Mouse (Mus musculus) embryonic facial prominence, embryonic 13.5 days (tissue): ENCODE data around the gene Nudt16l1. TPM values are rescaled to one million over a fixed set of nuclear protein-coding genes. Genes with fewer than 3 reads are reported as not detected.

Experiments used
- ATAC-seq: fragments of 200-750 bp; cut with Nextera tagmentation; 2 replicates; pipeline ENCODE4 v1.8.0; 2017; ENCODE audit warnings: low read depth; ENCODE audit not compliant: insufficient number of reproducible peaks, insufficient read depth, low FRiP score, low TSS enrichment
- H3K27ac ChIP-seq: fragments of 300-500 bp; sonication (generic); 2 replicates; pipeline ENCODE4 v1.5.1; 2015; ENCODE audit warnings: moderate library complexity, mild to moderate bottlenecking, inconsistent platforms
- H3K27me3 ChIP-seq: fragments of 300-500 bp; sonication (generic); 2 replicates; pipeline ENCODE4 v1.6.1; 2015; ENCODE audit warnings: mild to moderate bottlenecking, inconsistent platforms
- H3K36me3 ChIP-seq: fragments of 300-500 bp; sonication (generic); 2 replicates; pipeline ENCODE4 v1.6.1; 2015; ENCODE audit warnings: mild to moderate bottlenecking, inconsistent platforms
- H3K4me1 ChIP-seq: fragments of 300-500 bp; sonication (generic); 2 replicates; pipeline ENCODE4 v1.6.1; 2015; ENCODE audit warnings: inconsistent platforms
- H3K4me2 ChIP-seq: fragments of 300-500 bp; sonication (generic); 2 replicates; pipeline ENCODE4 v1.6.1; 2015; ENCODE audit warnings: moderate library complexity, mild to moderate bottlenecking, inconsistent platforms
- H3K4me3 ChIP-seq: fragments of 300-500 bp; sonication (generic); 2 replicates; pipeline ENCODE4 v1.5.1; 2015; ENCODE audit warnings: mild to moderate bottlenecking, inconsistent platforms
- H3K9ac ChIP-seq: fragments of 300-500 bp; sonication (generic); 2 replicates; pipeline ENCODE4 v1.6.1; 2015; ENCODE audit warnings: mild to moderate bottlenecking, inconsistent platforms
- H3K9me3 ChIP-seq: fragments of 300-500 bp; sonication (generic); 2 replicates; pipeline ENCODE4 v1.6.1; 2016; ENCODE audit warnings: inconsistent platforms
- WGBS: fragments of 180-500 bp; shearing (Covaris S2); methylation state at CpG from one replicate; pipeline ENCODE4 v1.1.7; 2015; ENCODE audit warnings: mixed read lengths; 5-methylcytosine and 5-hydroxymethylcytosine counted together
- polyA plus RNA-seq: library from polyadenylated mRNA; unstranded; fragments of >200 nt; fragmentation: Nextera tagmentation; extraction: Ambion mirVana; gene quantifications from 2 replicates; pipeline ENCODE4 v1.2.1, GENCODE M21; 2015

Gene Nudt16l1
- polyA plus RNA-seq, 1 experiment from 2014 or later = 179 TPM

- 94% methylated on average over 3 of the region's 3 CpGs for WGBS
- no peak overlapping the region for H3K27ac ChIP-seq
- no peak for ATAC-seq
Observed at GRCm38 (mm10) chr16:4904878-4905277, 33.7 kb upstream of the Nudt16l1 start.

GRCm38 (mm10) chr16:4905591-4905990, 33.0 kb upstream of the Nudt16l1 start:
- 16% methylated on average over 1 of the region's 1 CpGs for WGBS
- H3K4me2 ChIP-seq = no peak overlapping the region
- no peaks in the 10 kb centered on the region for H3K27me3 ChIP-seq
- no peak overlapping the region for H3K4me3 ChIP-seq
- peaks cover 25% of the 10 kb centered on the region for H3K4me1 ChIP-seq
- H3K27ac ChIP-seq = no peak overlapping the region
- no peak for ATAC-seq
- no peaks in the 10 kb centered on the region for H3K9me3 ChIP-seq
- peaks cover 29% of the 10 kb centered on the region for H3K36me3 ChIP-seq
- no peak overlapping the region for H3K9ac ChIP-seq

More at GRCm38 (mm10) chr16:4904878-4905277, 33.7 kb upstream of the Nudt16l1 start:
- peak overlapping the region; percentile 21; the same call in 1 of the 2 replicates for H3K9ac ChIP-seq
- H3K4me2 ChIP-seq = no peak overlapping the region
- no peaks in the 10 kb centered on the region for H3K9me3 ChIP-seq
- H3K4me3 ChIP-seq = no peak overlapping the region
- H3K4me1 ChIP-seq = peaks cover 25% of the 10 kb centered on the region
- peaks cover 23% of the 10 kb centered on the region for H3K36me3 ChIP-seq
- no peaks in the 10 kb centered on the region for H3K27me3 ChIP-seq

DNA sequence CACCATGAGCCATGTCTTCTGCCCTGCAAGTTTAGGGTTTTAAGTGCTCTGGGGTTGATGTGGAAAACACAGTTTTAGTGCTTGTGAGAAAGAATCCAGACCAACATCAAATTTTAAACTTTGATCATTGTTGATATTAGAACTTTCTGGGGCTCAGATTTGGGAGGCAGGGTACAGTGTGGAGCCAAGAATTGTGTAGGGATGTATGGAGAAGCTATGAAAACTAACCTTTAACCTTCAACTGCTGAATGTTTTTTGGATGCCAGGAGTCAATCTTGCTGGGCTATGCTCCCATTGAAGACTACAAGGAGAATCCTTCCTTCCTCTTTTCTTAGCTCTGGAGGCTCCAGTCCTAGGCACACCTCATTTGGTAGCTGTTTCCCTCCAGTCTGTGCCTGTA, 32.0 kb upstream of the Nudt16l1 start:
- Histone ChIP-seq H3K9ac (no peak overlapping the region), H3K27me3 (no peaks in the 10 kb centered on the region), H3K27ac (no peak overlapping the region), H3K9me3 (no peaks in the 10 kb centered on the region), H3K4me1 (peaks cover 21% of the 10 kb centered on the region), H3K4me3 (no peak overlapping the region), H3K36me3 (peaks cover 39% of the 10 kb centered on the region), H3K4me2 (no peak overlapping the region)
- ATAC-seq = no peak

DNA sequence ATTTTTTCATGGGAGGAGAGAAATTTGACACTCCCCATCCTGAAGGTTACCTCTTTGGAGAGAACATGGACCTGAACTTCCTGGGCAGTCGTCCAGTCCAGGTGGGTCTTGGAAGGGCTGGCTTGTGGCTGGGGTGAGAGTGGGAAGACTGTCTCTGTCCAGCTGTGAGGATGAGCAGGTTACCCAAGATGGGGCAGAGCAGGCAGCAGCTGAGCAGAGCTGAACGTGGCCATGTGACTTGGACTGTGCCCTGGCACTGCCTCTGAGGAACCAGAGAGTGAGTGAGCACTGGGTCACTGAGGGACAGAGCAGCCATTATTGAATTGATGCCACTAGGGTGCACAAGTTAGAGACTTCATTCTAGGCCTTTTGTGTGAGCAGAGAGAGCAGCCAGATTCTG, 31.2 kb upstream of the Nudt16l1 start:
- no peak overlapping the region for H3K9ac ChIP-seq

GRCm38 (mm10) chr16:4907972-4908371, 30.6 kb upstream of the Nudt16l1 start:
- Histone ChIP-seq H3K4me3 (no peak overlapping the region), H3K27me3 (no peaks in the 10 kb centered on the region), H3K27ac (no peak overlapping the region), H3K36me3 (peaks cover 53% of the 10 kb centered on the region), H3K9ac (no peak overlapping the region), H3K4me1 (peaks cover 21% of the 10 kb centered on the region), H3K4me2 (no peak overlapping the region), H3K9me3 (no peaks in the 10 kb centered on the region)
- no peak for ATAC-seq
- WGBS = 50% methylated on average over 4 of the region's 5 CpGs

More for the DNA sequence above, 31.2 kb upstream of the Nudt16l1 start:
- H3K9me3 ChIP-seq = no peaks in the 10 kb centered on the region
- H3K27me3 ChIP-seq = no peaks in the 10 kb centered on the region
- H3K36me3 ChIP-seq = peaks cover 47% of the 10 kb centered on the region
- no peak overlapping the region for H3K27ac ChIP-seq
- H3K4me2 ChIP-seq = no peak overlapping the region
- no peak overlapping the region for H3K4me3 ChIP-seq
- ATAC-seq = no peak
- H3K4me1 ChIP-seq = peaks cover 21% of the 10 kb centered on the region
- WGBS = 58% methylated on average over 2 of the region's 2 CpGs

GRCm38 (mm10) chr16:4909745-4910144, 28.8 kb upstream of the Nudt16l1 start:
- Histone ChIP-seq H3K9ac (no peak overlapping the region), H3K4me3 (no peak overlapping the region), H3K27ac (no peak overlapping the region), H3K9me3 (no peaks in the 10 kb centered on the region), H3K4me2 (no peak overlapping the region), H3K36me3 (peaks cover 68% of the 10 kb centered on the region), H3K27me3 (no peaks in the 10 kb centered on the region), H3K4me1 (peaks cover 26% of the 10 kb centered on the region)
- WGBS = 98% methylated on average over 2 of the region's 2 CpGs
- ATAC-seq = no peak

- no peak overlapping the region for H3K4me3 ChIP-seq
- H3K9ac ChIP-seq = no peak overlapping the region
- peaks cover 76% of the 10 kb centered on the region for H3K36me3 ChIP-seq
- H3K9me3 ChIP-seq = no peaks in the 10 kb centered on the region
- H3K4me2 ChIP-seq = no peak overlapping the region
- no peak for ATAC-seq
- WGBS = 94% methylated on average over 8 of the region's 8 CpGs
- H3K27me3 ChIP-seq = no peaks in the 10 kb centered on the region
- no peak overlapping the region for H3K27ac ChIP-seq
- peaks cover 17% of the 10 kb centered on the region for H3K4me1 ChIP-seq
Observed at GRCm38 (mm10) chr16:4910758-4911157, 27.8 kb upstream of the Nudt16l1 start.

GRCm38 (mm10) chr16:4912074-4912648, 26.4 kb upstream of the Nudt16l1 start:
- Histone ChIP-seq H3K36me3 (peaks cover 90% of the 10 kb centered on the region), H3K27ac (peak overlapping the region; percentile 48; the same call in 1 of the 2 replicates), H3K4me3 (no peak overlapping the region), H3K9ac (no peak overlapping the region), H3K27me3 (no peaks in the 10 kb centered on the region), H3K4me2 (no peak overlapping the region), H3K9me3 (no peaks in the 10 kb centered on the region), H3K4me1 (peaks cover 15% of the 10 kb centered on the region)
- no peak for ATAC-seq
- 71% methylated on average over 10 of the region's 10 CpGs for WGBS

DNA sequence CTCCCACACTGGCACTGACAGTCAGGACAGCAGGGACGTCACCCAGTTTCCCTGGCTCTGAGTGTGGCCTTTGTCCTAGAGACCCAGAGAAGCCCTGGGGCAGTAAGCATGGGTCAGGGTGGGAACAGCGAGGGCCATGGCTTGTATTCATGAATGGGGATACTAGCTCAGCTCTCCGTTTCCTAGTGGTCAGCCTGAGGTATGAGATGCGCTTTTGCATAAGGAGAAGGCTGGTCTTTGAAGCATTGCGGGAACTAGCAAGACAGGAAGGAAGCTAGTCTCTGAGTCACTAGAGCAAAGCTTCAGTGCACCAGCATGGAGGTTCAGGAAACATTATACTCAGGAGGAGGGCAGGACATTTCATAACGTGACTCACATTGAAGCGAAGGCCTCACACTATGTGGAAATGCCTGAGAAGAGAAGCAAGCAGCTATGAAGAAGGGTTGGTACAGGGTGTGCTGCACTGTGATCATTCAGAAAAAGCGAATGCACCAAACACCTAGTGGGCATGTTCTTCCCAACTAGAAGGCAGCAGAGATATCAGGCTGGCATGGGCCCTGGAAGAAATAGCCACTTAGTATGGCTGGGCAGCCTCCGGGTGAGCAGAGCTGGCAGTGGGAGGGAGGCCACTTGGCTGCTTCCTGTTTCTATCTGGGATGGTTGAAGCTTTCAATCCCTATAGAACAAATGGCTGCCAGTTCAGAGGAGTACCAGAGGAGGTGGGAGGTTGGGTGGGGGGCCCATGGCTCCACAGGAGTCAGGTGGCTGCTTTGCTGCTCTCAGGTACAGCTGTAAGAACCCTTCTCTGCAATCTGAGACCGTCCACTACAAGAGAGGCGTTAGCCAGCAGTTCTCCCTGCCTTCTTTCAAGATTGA, 25.4 kb upstream of the Nudt16l1 start:
- 0 out of 2 replicates have a peak overlapping the region, but pooled peaks have one; percentile 27 for H3K9ac ChIP-seq
- no peaks in the 10 kb centered on the region for H3K9me3 ChIP-seq
- ATAC-seq = 0 out of 2 replicates have a peak, but pooled peaks have one; percentile 6
- H3K4me1 ChIP-seq = peaks cover 10% of the 10 kb centered on the region; the same call in 1 of the 2 replicates
- H3K27ac ChIP-seq = peak overlapping the region; percentile 69
- WGBS = 59% methylated on average over 11 of the region's 11 CpGs
- no peak overlapping the region for H3K4me3 ChIP-seq
- no peak overlapping the region for H3K4me2 ChIP-seq
- H3K27me3 ChIP-seq = no peaks in the 10 kb centered on the region
- peaks cover 87% of the 10 kb centered on the region for H3K36me3 ChIP-seq

- H3K9me3 ChIP-seq = no peaks in the 10 kb centered on the region
- peaks cover 87% of the 10 kb centered on the region for H3K36me3 ChIP-seq
- H3K27ac ChIP-seq = peak overlapping the region; percentile 69
- ATAC-seq = 0 out of 2 replicates have a peak, but pooled peaks have one; percentile 35
- no peaks in the 10 kb centered on the region for H3K27me3 ChIP-seq
- no peak overlapping the region for H3K4me2 ChIP-seq
- H3K4me1 ChIP-seq = peaks cover 10% of the 10 kb centered on the region; the same call in 1 of the 2 replicates
- no peak overlapping the region for H3K9ac ChIP-seq
- WGBS = 35% methylated on average over 12 of the region's 12 CpGs
- H3K4me3 ChIP-seq = no peak overlapping the region
Observed at GRCm38 (mm10) chr16:4913783-4914735, 24.5 kb upstream of the Nudt16l1 start.

- H3K4me2 ChIP-seq = no peak overlapping the region
- 84% methylated on average over 3 of the region's 3 CpGs for WGBS
- no peak overlapping the region for H3K9ac ChIP-seq
- no peak overlapping the region for H3K27ac ChIP-seq
- H3K9me3 ChIP-seq = no peaks in the 10 kb centered on the region
- no peak for ATAC-seq
- peaks cover 10% of the 10 kb centered on the region; the same call in 1 of the 2 replicates for H3K4me1 ChIP-seq
- peaks cover 84% of the 10 kb centered on the region for H3K36me3 ChIP-seq
- H3K27me3 ChIP-seq = no peaks in the 10 kb centered on the region
- no peak overlapping the region for H3K4me3 ChIP-seq
Observed at GRCm38 (mm10) chr16:4915931-4916330, 22.6 kb upstream of the Nudt16l1 start.
